Mouse (Mus musculus): Measurements from ENCODE around the gene Cand2.

GRCm38 (mm10) chr6:115727570-115727969, 46.8 kb upstream of the Cand2 start:
- TF ChIP-seq NELFE (IDR thresholded peaks at IDR 0.05; ENCODE audit: low read depth, low read length) = no peak
- TF ChIP-seq EP300 (IDR thresholded peaks at IDR 0.05; ENCODE audit: low read length) = no peak
- TF ChIP-seq POLR2A (IDR thresholded peaks at IDR 0.05; ENCODE audit: low read depth, low read length) = no peak
- TF ChIP-seq RAD21 (IDR thresholded peaks at IDR 0.05; ENCODE audit: low read depth, low read length) = no peak
- TF ChIP-seq SIN3A (IDR thresholded peaks at IDR 0.05; ENCODE audit: low read length) = no peak
- no peak for TF ChIP-seq CTCF (conservative IDR thresholded peaks at IDR 0.05 in 1 of 2, IDR thresholded peaks at IDR 0.05 in 1 of 2; ENCODE audit: low read depth in 2 of 2, low read length in 2 of 2)

Measured in CH12.LX (cell line).